Mouse (Mus musculus): Measurements from ENCODE around the gene Atp1a2.
A peak's percentile ranks its signal among the peaks of the same experiment; 100 is the strongest.

DNA sequence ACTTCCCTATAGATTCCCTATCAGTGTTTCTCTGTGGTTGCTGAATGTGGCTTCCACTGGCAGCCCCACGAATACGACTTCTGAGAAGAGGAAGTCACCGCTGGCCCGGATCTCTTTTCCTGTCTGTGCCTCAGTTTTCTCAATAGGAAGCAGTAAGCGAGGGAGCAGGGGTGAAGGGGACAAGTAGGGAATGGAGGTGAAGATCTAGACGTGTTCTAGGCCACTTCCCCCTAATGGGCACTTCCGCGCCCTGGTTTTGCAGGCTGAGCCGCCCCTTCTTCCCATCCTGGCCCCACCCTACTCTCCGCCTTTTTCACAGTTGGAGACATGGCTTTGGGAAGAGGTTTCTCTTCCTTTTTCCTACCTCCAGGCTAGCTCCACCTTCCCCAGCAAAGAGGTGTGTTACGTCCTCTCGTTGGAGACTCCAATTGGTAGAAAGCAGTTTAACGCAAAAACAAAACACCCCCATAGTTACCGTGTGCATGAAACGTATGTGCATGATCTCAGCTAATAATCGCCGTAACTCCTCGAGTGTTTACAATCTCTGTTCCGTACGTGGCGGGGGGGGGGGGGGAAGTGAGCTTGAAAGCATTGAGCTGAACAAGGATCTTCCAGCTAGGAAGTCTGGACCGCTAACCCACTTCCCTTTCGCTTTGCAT lies 13.5 kb upstream of the Atp1a2 start:
- TF ChIP-seq CTCF (IDR thresholded peaks at IDR 0.05; ENCODE audit: insufficient read depth, low read length) (no peak), POLR2A (IDR thresholded peaks at IDR 0.05; ENCODE audit: borderline replicate concordance, extremely low read depth, low read depth, low read length) (peak; percentile 60; the same call in 1 of the 2 replicates)
